Mouse (Mus musculus) erythroblast, embryonic 14.5 days (primary cell): ENCODE measurements at regions not wholly inside any gene's neighbourhood (a gene's known extent, or its start where the extent isn't known, plus 50 kb on each side); places are given as distances from the start of the nearest gene placed in this dataset.

Experiments used
- GATA1 ChIP-seq: IDR thresholded peaks from 2 replicates; pipeline ENCODE4 v1.6.1; 2012; ENCODE audit warnings: low read length, inconsistent platforms, mixed read lengths
- TAL1 ChIP-seq: IDR thresholded peaks from 3 replicates; pipeline ENCODE4 v1.6.1; 2012; ENCODE audit warnings: low read length, inconsistent platforms, mixed read lengths

GRCm38 (mm10) chr12:79998788-79999187, 114.0 kb downstream of the Zfp36l1 start:
- TF ChIP-seq GATA1 (no peak), TAL1 (no peak)
